Mouse (Mus musculus) liver, adult 2 months (tissue): ENCODE data around the gene Bcl10.

Experiments used
- CTCF ChIP-seq: fragments of 200-500 bp; IDR thresholded peaks from 2 replicates; pipeline ENCODE4 v1.5.1; 2011; ENCODE audit warnings: low read depth, low read length, control low read depth
- POLR2A ChIP-seq: fragments of 200-500 bp; IDR thresholded peaks from 2 replicates; pipeline ENCODE4 v1.6.1; 2011; ENCODE audit warnings: low read length, control low read depth; ENCODE audit not compliant: insufficient read depth; ENCODE audit errors: extremely low read depth

- TF ChIP-seq POLR2A (no peak), CTCF (no peak)
Measured at GRCm38 (mm10) chr3:145964018-145964387, 41.4 kb downstream of the Bcl10 start.
